Mouse (Mus musculus) midbrain, embryonic 16.5 days (tissue): ENCODE measurements at regions not wholly inside any gene's neighbourhood (a gene's known extent, or its start where the extent isn't known, plus 50 kb on each side); places are given as distances from the start of the nearest gene placed in this dataset.

ENCODE experiments used
- ATAC-seq: fragments of 200-750 bp; cut with Nextera tagmentation; 2 replicates; pipeline ENCODE4 v1.8.0; 2017; ENCODE audit warnings: moderate TSS enrichment
- H3K27ac ChIP-seq: fragments of 300-500 bp; sonication (generic); 2 replicates; pipeline ENCODE4 v1.5.1; 2014; ENCODE audit warnings: mild to moderate bottlenecking, low read length, mixed read lengths
- H3K27me3 ChIP-seq: fragments of 300-500 bp; sonication (generic); 2 replicates; pipeline ENCODE4 v1.6.1; 2014; ENCODE audit warnings: low read depth, low read length, mixed read lengths; ENCODE audit not compliant: control insufficient read depth, insufficient read depth
- H3K36me3 ChIP-seq: fragments of 300-500 bp; sonication (generic); 2 replicates; pipeline ENCODE4 v1.6.1; 2014; ENCODE audit warnings: mild to moderate bottlenecking, low read length, moderate library complexity, mixed read lengths; ENCODE audit not compliant: control insufficient read depth, insufficient read depth
- H3K4me1 ChIP-seq: fragments of 300-500 bp; sonication (generic); 2 replicates; pipeline ENCODE4 v1.6.1; 2014; ENCODE audit warnings: mild to moderate bottlenecking, low read length, mixed read lengths; ENCODE audit not compliant: control insufficient read depth, insufficient read depth
- H3K4me2 ChIP-seq: fragments of 300-500 bp; sonication (generic); 2 replicates; pipeline ENCODE4 v1.6.1; 2014; ENCODE audit warnings: mild to moderate bottlenecking, low read length, mixed read lengths
- H3K4me3 ChIP-seq: fragments of 300-500 bp; sonication (generic); 2 replicates; pipeline ENCODE4 v1.5.1; 2014; ENCODE audit warnings: low read depth, mild to moderate bottlenecking, low read length, moderate library complexity, mixed read lengths
- H3K9ac ChIP-seq: fragments of 300-500 bp; sonication (generic); 2 replicates; pipeline ENCODE4 v1.6.1; 2014; ENCODE audit warnings: low read depth, low read length, mixed read lengths
- H3K9me3 ChIP-seq: fragments of 300-500 bp; sonication (generic); replicated peaks from 2 replicates; pipeline ENCODE4 v1.6.1; 2014; ENCODE audit warnings: mild to moderate bottlenecking, low read length, mixed read lengths; ENCODE audit not compliant: control insufficient read depth, poor library complexity, severe bottlenecking
- WGBS: fragments of 180-500 bp; shearing (Covaris S2); extraction: QIAGEN DNeasy Blood & Tissue Kit; methylation state at CpG from one replicate; pipeline ENCODE4 v1.1.7; 2014; 5-methylcytosine and 5-hydroxymethylcytosine counted together

GRCm38 (mm10) chr6:93328683-93329082 is 385.4 kb upstream of the Adamts9 start:
- H3K4me3 ChIP-seq, result no peak overlapping the region
- WGBS, result 81% methylated on average over 2 of the region's 2 CpGs

GRCm38 (mm10) chr6:93327930-93328329 is 384.6 kb upstream of the Adamts9 start:
- 84% methylated on average over 1 of the region's 1 CpGs for WGBS
- Histone ChIP-seq H3K27me3 (no peaks in the 10 kb centered on the region), H3K9me3 (no peaks in the 10 kb centered on the region), H3K9ac (no peak overlapping the region), H3K36me3 (no peaks in the 10 kb centered on the region), H3K4me1 (no peaks in the 10 kb centered on the region), H3K27ac (no peak overlapping the region), H3K4me2 (no peak overlapping the region), H3K4me3 (no peak overlapping the region)
- ATAC-seq, result no peak

More at GRCm38 (mm10) chr6:93328683-93329082, 385.4 kb upstream of the Adamts9 start:
- H3K27me3 ChIP-seq, result no peaks in the 10 kb centered on the region
- no peak overlapping the region for H3K9ac ChIP-seq
- H3K9me3 ChIP-seq, result no peaks in the 10 kb centered on the region
- no peak overlapping the region for H3K4me2 ChIP-seq
- no peak overlapping the region for H3K27ac ChIP-seq
- no peak for ATAC-seq
- no peaks in the 10 kb centered on the region for H3K4me1 ChIP-seq
- no peaks in the 10 kb centered on the region for H3K36me3 ChIP-seq

- no peaks in the 10 kb centered on the region for H3K36me3 ChIP-seq
- no peak for ATAC-seq
- no peaks in the 10 kb centered on the region for H3K9me3 ChIP-seq
- no peak overlapping the region for H3K4me3 ChIP-seq
- H3K9ac ChIP-seq, result no peak overlapping the region
- 64% methylated on average over 3 of the region's 3 CpGs for WGBS
- H3K4me2 ChIP-seq, result no peak overlapping the region
- H3K27me3 ChIP-seq, result no peaks in the 10 kb centered on the region
- H3K4me1 ChIP-seq, result no peaks in the 10 kb centered on the region
- no peak overlapping the region for H3K27ac ChIP-seq
Measured at GRCm38 (mm10) chr6:93323881-93324280, 380.6 kb upstream of the Adamts9 start.

GRCm38 (mm10) chr6:93314625-93315024 is 371.3 kb upstream of the Adamts9 start:
- no peak overlapping the region for H3K4me2 ChIP-seq
- no peaks in the 10 kb centered on the region for H3K9me3 ChIP-seq
- H3K36me3 ChIP-seq, result no peaks in the 10 kb centered on the region
- no peak overlapping the region for H3K9ac ChIP-seq
- no peaks in the 10 kb centered on the region for H3K27me3 ChIP-seq
- H3K27ac ChIP-seq, result no peak overlapping the region
- H3K4me1 ChIP-seq, result no peaks in the 10 kb centered on the region
- 80% methylated on average over 5 of the region's 5 CpGs for WGBS
- no peak overlapping the region for H3K4me3 ChIP-seq
- no peak for ATAC-seq

GRCm38 (mm10) chr6:93305176-93305575 is 361.9 kb upstream of the Adamts9 start:
- 71% methylated on average over 2 of the region's 2 CpGs for WGBS
- no peak overlapping the region for H3K4me2 ChIP-seq
- H3K4me3 ChIP-seq, result no peak overlapping the region
- H3K36me3 ChIP-seq, result no peaks in the 10 kb centered on the region
- no peaks in the 10 kb centered on the region for H3K27me3 ChIP-seq
- no peak for ATAC-seq
- H3K9ac ChIP-seq, result no peak overlapping the region
- no peaks in the 10 kb centered on the region for H3K9me3 ChIP-seq
- no peak overlapping the region for H3K27ac ChIP-seq
- H3K4me1 ChIP-seq, result no peaks in the 10 kb centered on the region

GRCm38 (mm10) chr6:93297975-93298374 is 354.7 kb upstream of the Adamts9 start:
- Histone ChIP-seq H3K9me3 (no peaks in the 10 kb centered on the region; the same call in 1 of the 2 replicates), H3K27me3 (no peaks in the 10 kb centered on the region), H3K4me2 (no peak overlapping the region), H3K4me3 (no peak overlapping the region), H3K27ac (no peak overlapping the region), H3K4me1 (peaks cover 4% of the 10 kb centered on the region; the same call in 1 of the 2 replicates), H3K36me3 (no peaks in the 10 kb centered on the region), H3K9ac (no peak overlapping the region)
- no peak for ATAC-seq
- WGBS, result 47% methylated on average over 6 of the region's 6 CpGs

GRCm38 (mm10) chr6:93291711-93292110 is 348.4 kb upstream of the Adamts9 start:
- Histone ChIP-seq H3K27ac (no peak overlapping the region), H3K9me3 (no peaks in the 10 kb centered on the region; the same call in 1 of the 2 replicates), H3K9ac (no peak overlapping the region), H3K4me2 (no peak overlapping the region), H3K27me3 (no peaks in the 10 kb centered on the region), H3K4me3 (no peak overlapping the region), H3K4me1 (no peaks in the 10 kb centered on the region), H3K36me3 (no peaks in the 10 kb centered on the region)
- 87% methylated on average over 1 of the region's 1 CpGs for WGBS
- ATAC-seq, result no peak

- no peak overlapping the region for H3K4me2 ChIP-seq
- H3K4me1 ChIP-seq, result no peaks in the 10 kb centered on the region
- ATAC-seq, result no peak
- 60% methylated on average over 4 of the region's 4 CpGs for WGBS
- H3K9ac ChIP-seq, result no peak overlapping the region
- no peaks in the 10 kb centered on the region for H3K27me3 ChIP-seq
- no peak overlapping the region for H3K27ac ChIP-seq
- H3K9me3 ChIP-seq, result no peaks in the 10 kb centered on the region; the same call in 1 of the 2 replicates
- H3K4me3 ChIP-seq, result no peak overlapping the region
- no peaks in the 10 kb centered on the region for H3K36me3 ChIP-seq
Measured at GRCm38 (mm10) chr6:93288421-93288820, 345.1 kb upstream of the Adamts9 start.

GRCm38 (mm10) chr6:93285796-93286195 is 342.5 kb upstream of the Adamts9 start:
- no peaks in the 10 kb centered on the region for H3K36me3 ChIP-seq
- no peaks in the 10 kb centered on the region for H3K4me1 ChIP-seq
- H3K27me3 ChIP-seq, result no peaks in the 10 kb centered on the region
- H3K9me3 ChIP-seq, result no peaks in the 10 kb centered on the region
- H3K4me3 ChIP-seq, result no peak overlapping the region
- no peak overlapping the region for H3K4me2 ChIP-seq
- 98% methylated on average over 2 of the region's 2 CpGs for WGBS
- no peak overlapping the region for H3K9ac ChIP-seq
- no peak overlapping the region for H3K27ac ChIP-seq
- ATAC-seq, result no peak
